Mouse (Mus musculus) olfactory bulb, adult 2 months (tissue): ENCODE results near the gene Itpr2. TPM values are rescaled to one million over a fixed set of nuclear protein-coding genes. Genes with fewer than 3 reads are reported as not detected.

Experiments
- H3K27ac ChIP-seq: fragments of 200-500 bp; 2 replicates; pipeline ENCODE4 v1.5.1; 2012; ENCODE audit warnings: low read depth, low read length; ENCODE audit not compliant: insufficient read depth
- H3K4me1 ChIP-seq: fragments of 200-500 bp; 2 replicates; pipeline ENCODE4 v1.6.1; 2012; ENCODE audit warnings: low read length; ENCODE audit not compliant: control insufficient read depth, insufficient read depth
- H3K4me3 ChIP-seq: fragments of 200-500 bp; 2 replicates; pipeline ENCODE4 v1.5.1; 2012; ENCODE audit warnings: mild to moderate bottlenecking, low read depth, low read length, moderate library complexity; ENCODE audit not compliant: insufficient read depth
- CTCF ChIP-seq: fragments of 200-500 bp; IDR thresholded peaks from 2 replicates; pipeline ENCODE4 v1.5.1; 2012; ENCODE audit warnings: low read depth, mild to moderate bottlenecking, low read length, moderate library complexity; ENCODE audit not compliant: insufficient read depth
- POLR2A ChIP-seq: fragments of 200-500 bp; IDR thresholded peaks from 2 replicates; pipeline ENCODE4 v1.6.1; 2012; ENCODE audit warnings: mild to moderate bottlenecking, low read depth, low read length, moderate library complexity; ENCODE audit not compliant: insufficient read depth
- WGBS: fragments of 180-500 bp; shearing (Covaris S2); methylation state at CpG from one replicate; pipeline ENCODE4 v1.1.7; 2018; 5-methylcytosine and 5-hydroxymethylcytosine counted together
- polyA plus RNA-seq: library from polyadenylated mRNA; stranded (reverse); fragments of >200 nt; gene quantifications from 2 replicates; pipeline ENCODE4 v1.2.4, GENCODE M21; 2012; ENCODE audit warnings: low replicate concordance; ENCODE audit not compliant: missing spikeins, insufficient read depth, insufficient read length

The Itpr2 gene
- polyA plus RNA-seq, 1 experiment, result not detected

DNA sequence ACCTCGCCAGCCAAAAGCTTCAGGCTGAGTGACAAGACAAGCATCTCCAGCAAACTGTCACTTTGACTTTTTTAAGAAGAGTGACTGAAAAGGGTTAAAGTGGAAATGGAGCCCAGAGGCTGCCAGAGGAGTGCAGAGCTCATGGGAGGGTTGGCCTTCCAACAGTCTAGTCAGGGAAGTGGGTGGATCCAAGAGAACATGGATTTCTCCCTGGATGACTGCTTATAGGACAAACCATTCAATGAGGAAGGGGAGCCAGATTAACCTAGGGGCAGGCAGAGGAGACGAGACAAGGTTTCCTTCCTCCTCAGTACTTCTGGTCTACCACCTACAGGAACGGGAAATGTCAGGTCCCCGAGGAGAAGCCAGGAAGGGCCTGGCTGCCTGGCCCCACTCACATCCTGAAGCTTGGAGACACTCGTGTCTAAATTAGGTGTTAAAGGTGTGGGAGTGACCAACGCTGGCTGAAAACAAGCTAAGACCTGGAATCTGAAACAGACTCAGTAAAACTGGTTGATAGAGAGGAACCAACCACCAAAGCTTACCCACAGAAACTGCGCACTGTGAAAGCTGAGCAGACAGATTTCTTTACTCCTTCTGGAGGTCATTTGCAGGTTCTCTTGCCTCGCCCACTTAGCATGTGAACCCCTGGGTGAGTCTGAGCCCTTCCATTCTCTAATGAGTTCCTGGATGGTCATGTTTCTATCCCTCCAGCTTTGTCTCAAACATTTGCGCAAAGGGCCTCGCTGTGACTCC lies 294.6 kb downstream of the Itpr2 start:
- Histone ChIP-seq H3K4me3 (no peak overlapping the region), H3K4me1 (peaks cover 16% of the 10 kb centered on the region), H3K27ac (no peak overlapping the region)
- WGBS, result 93% methylated on average over 10 of the region's 10 CpGs
- TF ChIP-seq CTCF, result no peak
- TF ChIP-seq POLR2A, result no peak

DNA sequence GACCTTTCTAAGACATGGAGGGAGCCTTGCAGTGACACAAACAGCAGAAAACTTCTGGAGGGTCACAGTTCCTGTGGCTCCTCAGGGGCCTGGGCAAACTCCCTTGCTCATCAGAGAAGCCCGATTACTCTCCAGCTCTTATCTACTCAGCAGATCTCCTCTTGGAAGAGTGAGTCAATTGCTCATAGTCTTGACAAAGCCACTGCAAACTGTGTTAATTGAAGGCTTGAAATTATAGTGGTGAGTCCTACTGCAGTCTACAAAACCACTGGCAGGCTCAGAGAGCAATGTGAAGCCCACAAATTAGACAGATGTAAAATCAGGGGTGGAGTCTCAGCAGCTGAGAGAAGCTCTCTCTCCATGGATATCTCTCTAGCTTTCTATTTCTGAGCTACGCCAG lies 296.9 kb downstream of the Itpr2 start:
- Histone ChIP-seq H3K4me3 (no peak overlapping the region), H3K27ac (peak overlapping the region; percentile 83), H3K4me1 (peaks cover 16% of the 10 kb centered on the region)
- TF ChIP-seq POLR2A, result no peak
- no peak for TF ChIP-seq CTCF
- 27% methylated on average over 2 of the region's 2 CpGs for WGBS

DNA sequence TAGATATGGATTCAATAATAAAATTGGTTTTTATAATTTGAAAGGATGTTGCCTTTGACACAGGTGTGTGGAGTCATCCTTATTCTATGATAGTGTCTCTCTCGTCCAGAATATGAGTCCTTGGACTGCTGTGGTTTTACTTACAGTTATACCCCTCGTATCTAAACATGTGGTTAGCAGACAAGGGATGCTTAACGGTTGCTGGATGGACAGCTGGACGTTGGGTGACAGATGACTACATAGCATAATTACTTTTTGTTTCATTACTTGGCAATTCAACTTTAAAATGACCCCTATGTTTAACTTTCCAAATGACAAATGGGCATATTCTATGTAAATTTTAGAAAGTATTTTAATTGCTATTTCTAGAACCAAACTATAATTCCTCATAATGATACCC lies 297.6 kb downstream of the Itpr2 start:
- H3K27ac ChIP-seq, result peak overlapping the region; percentile 83; the same call in 1 of the 2 replicates
- H3K4me1 ChIP-seq, result peaks cover 16% of the 10 kb centered on the region
- no peak for TF ChIP-seq CTCF
- WGBS, result 78% methylated on average over 4 of the region's 4 CpGs
- H3K4me3 ChIP-seq, result no peak overlapping the region

DNA sequence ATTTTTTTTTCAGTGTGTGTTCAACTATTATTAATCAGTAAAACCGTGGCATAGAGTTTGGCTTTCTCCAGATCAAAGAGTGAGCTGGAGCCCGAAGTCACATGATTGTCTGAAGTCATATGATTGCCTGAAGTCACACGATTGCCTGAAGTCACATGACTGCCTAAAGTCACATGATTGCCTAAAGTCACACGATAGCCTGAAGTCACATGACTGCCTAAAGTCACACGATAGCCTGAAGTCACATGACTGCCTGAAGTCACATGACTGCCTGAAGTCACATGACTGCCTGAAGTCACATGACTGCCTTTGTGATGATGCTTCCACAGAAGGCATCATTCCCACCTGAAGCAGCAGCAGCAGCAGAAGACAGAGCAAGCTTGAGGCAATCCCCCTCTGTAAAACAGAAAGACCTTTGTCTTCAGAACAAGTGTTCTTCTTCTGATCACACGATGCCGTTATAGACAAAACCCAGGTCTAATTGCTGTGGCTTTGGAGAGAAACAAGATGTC lies 304.1 kb downstream of the Itpr2 start:
- 94% methylated on average over 7 of the region's 7 CpGs for WGBS

DNA sequence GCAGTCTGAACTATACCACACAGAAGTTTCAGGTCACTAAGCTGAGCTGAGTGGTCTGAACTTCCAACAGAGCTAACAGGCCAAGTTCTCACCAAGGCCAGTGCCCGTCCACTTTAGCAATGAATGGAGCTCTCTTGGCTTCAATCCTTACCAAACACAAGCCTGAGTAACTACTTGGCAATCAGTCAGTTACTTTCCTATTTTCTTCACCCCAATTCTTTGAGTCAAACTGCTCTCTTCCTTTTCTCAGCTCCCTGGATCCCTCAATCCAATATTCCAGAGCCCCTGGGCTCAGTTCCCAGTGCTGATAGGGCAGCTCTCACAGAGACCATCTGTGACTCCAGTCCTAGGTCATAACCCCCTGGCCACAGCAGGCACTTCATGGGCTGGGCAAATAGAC lies 305.3 kb downstream of the Itpr2 start:
- Histone ChIP-seq H3K4me3 (no peak overlapping the region), H3K27ac (no peak overlapping the region), H3K4me1 (no peaks in the 10 kb centered on the region)
- 76% methylated on average over 1 of the region's 1 CpGs for WGBS
- no peak for TF ChIP-seq CTCF
- no peak for TF ChIP-seq POLR2A

More for the DNA sequence above, 304.1 kb downstream of the Itpr2 start:
- Histone ChIP-seq H3K27ac (no peak overlapping the region), H3K4me1 (no peaks in the 10 kb centered on the region), H3K4me3 (no peak overlapping the region)
- TF ChIP-seq CTCF (no peak), POLR2A (no peak)

DNA sequence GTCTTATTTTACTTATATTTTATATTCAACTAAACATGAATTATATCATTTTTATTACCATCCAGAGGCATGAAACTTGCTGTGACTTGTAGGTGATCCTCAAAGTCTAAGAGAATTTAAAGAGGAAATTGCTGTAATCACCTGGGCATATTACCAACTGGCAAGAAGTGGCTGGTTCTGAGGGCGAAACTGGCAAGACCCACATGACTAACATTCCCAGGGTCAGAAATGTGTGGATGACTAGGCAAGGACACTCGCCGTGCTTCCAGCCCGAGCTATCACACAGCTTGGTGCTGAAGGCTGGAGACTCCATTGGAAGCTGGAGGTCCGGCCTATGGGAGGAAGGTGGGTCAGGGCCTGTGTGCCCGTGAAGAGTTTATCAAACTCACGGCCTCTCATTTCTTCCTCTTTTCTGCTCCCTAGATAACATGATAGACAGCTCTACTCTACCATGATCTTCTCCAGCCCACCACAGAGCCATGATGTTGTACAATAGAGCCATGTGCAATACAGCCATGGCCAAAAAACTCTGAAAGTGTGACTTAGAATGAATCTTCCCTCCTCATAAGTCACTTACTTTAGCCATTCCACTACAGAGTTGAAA lies 306.1 kb downstream of the Itpr2 start:
- no peak for TF ChIP-seq POLR2A
- no peak for TF ChIP-seq CTCF
- 92% methylated on average over 7 of the region's 7 CpGs for WGBS
- H3K4me3 ChIP-seq, result no peak overlapping the region
- H3K27ac ChIP-seq, result no peak overlapping the region
- no peaks in the 10 kb centered on the region for H3K4me1 ChIP-seq

DNA sequence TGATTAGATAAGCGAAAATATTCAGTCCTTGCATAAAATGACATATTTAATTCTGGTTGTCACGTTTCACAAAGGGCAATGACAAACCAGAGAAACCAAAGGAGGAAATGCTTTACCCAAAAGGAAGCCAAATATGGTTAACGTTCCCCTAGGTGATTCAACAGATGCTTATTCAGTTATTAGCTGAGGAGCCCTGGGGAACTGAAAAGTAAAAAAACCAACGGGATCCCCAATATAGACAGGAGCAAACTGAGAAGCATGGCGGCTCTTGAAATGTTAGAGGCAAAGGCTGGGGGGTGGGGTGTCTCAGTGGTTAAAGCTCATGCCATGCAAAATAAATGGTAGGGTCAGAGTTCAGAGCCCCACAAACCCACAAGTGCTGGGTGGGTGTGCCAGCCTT lies 310.1 kb downstream of the Itpr2 start:
- 87% methylated on average over 5 of the region's 5 CpGs for WGBS
- H3K4me1 ChIP-seq, result no peaks in the 10 kb centered on the region
- no peak overlapping the region for H3K27ac ChIP-seq
- TF ChIP-seq CTCF, result no peak
- no peak for TF ChIP-seq POLR2A
- H3K4me3 ChIP-seq, result no peak overlapping the region

DNA sequence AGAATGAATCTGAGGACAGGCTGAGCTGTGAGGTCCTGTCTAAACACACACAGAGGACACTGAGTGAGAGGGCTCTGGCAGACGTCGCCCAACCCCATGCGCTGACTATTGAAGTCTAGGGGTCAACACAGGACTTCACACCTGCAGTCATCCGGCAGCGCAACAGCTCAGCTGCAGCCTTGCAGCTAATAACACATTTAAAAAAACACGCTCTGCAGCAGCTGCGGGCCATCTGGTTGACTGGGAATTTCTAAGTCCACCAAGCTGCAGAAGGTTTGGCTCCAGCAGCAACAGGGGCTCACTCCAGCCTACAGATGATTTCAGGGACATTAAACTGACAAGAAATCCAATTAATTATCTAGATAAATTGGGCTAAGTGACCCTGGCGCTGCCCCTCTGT lies 312.0 kb downstream of the Itpr2 start:
- Histone ChIP-seq H3K4me1 (no peaks in the 10 kb centered on the region), H3K4me3 (no peak overlapping the region), H3K27ac (no peak overlapping the region)
- TF ChIP-seq POLR2A, result no peak
- no peak for TF ChIP-seq CTCF
- WGBS, result 76% methylated on average over 8 of the region's 8 CpGs

DNA sequence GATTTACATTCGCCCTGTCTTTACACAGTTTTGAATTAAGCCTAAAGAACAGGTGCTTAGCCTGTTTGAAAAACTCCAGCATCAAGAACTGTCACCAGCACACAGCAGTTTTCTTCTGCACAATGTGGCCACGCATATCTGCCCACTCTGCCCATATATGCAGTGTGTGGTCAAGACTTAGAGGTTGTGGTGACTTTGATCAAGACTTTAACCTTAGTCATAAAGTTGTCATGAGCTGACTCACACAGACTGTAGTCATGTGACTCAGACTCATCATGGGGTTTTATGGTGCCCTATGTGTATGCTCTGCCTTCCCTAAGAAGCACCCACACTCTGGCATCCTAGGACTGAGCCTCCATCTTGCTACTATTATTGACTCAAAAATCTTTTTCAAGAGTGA lies 316.5 kb downstream of the Itpr2 start:
- no peak for TF ChIP-seq CTCF
- no peak for TF ChIP-seq POLR2A
- Histone ChIP-seq H3K4me1 (no peaks in the 10 kb centered on the region), H3K4me3 (no peak overlapping the region), H3K27ac (no peak overlapping the region)
- WGBS, result 98% methylated on average over 2 of the region's 2 CpGs
